Mouse (Mus musculus): ENCODE measurements around the gene Zfp119b.

DNA sequence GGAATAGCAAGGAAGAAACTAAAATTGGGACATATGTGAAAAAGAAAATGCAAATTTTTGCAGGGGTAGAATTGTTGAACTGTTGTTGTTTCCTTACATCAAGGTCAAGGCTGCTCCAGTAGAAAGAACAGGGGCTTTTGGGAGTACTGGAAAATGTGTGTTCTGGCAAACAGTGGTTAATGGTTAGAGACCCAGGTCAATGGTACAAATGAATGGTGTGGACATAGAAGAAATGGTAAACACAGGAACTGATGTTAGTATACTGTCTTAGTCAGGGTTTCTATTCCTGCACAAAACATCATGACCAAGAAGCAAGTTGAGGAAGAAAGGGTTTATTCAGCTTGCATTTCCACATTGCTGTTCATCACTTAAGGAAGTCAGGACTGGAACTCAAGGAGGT, 42.6 kb downstream of the Zfp119b start:
- no peak for TF ChIP-seq CTCF (IDR thresholded peaks at IDR 0.05; ENCODE audit: low read depth)
- TF ChIP-seq EP300 (IDR thresholded peaks at IDR 0.05; ENCODE audit: low read depth): no peak

Data from heart, postnatal 0 days (tissue).